Mouse (Mus musculus) heart, adult 11 months (tissue): ENCODE data around the gene Ppp1r1b.
A peak's percentile ranks its signal among the peaks of the same experiment; 100 is the strongest.

Experiments
- DNase-seq: peaks from one replicate; pipeline ENCODE4 v3.0.0; 2022

Gene Ppp1r1b

GRCm38 (mm10) chr11:98328371-98329069 is 19.7 kb upstream of the Ppp1r1b start:
- DNase-seq, result no peak

DNA sequence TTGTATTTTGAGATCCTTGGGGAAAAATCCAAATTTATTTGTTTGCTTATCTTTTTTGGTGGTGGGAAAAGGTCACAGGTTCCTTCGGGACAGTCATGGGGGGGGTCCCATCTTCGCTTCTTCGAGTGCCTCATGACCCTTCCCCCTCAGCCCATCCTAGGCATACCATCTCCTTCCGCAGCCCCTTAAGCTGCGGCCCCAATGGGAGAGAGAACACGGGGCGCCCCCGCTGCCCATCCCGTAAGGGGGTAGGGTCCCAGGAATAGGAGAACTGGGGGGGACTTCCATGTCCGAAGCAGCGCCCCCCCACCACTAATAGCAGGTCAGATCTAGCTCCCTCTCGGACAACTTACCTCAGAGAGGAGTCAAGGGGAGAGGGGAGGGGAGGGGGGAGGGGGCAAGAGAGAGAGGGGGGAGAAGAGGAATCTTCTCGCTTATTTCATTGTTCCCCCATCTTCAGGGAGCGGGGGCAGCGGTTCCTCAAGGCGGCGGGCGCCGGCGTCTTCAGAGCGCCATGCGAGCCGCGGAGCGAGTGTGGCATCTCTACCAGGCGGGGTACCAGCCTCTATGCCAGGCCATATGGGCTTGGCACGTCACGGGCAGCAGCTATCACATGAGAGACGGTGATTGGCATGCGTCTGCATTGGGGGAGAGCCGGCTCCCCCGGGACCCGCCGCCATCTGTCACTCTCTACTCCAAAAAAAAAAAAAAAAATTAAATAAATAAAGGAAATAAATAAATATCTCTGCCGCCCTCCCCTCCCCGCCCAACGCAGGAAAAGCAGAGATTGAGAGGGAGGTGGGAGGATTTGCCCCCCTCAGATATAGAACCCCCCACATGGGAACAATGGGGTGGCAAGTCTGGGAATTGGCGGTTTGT is 18.9 kb upstream of the Ppp1r1b start, which contains the start of gene Neurod2:
Gene Neurod2, minus strand, starts transcription at position 568 of the 879 bp plus-strand sequence.
- DNase-seq, result no peak

GRCm38 (mm10) chr11:98329960-98330744 is 18.1 kb upstream of the Ppp1r1b start:
- no peak for DNase-seq

DNA sequence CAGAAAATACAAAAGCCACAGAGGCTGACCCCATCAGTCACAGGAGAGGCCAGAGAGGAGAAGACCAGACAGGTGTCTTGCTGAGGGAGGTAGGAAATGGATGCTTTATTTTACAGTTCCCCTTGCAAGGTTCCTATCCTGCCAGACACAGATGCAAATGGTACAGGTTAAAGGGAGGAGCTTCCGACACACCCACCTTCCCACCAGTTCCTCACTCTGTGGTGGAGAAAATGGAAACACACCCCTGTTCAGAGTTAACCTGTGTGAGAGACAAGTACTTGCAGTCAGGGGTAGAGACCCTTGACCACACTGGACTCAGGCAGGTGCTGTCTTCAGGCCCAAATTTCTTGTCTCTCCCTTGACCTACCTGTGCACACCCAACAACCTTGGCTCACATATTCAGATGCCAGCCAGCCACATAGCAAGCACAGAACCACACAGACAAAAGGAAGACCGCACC is 17.4 kb upstream of the Ppp1r1b start:
- DNase-seq, result no peak

GRCm38 (mm10) chr11:98331401-98331800 is 16.8 kb upstream of the Ppp1r1b start:
- no peak for DNase-seq

GRCm38 (mm10) chr11:98332186-98332585 is 16.0 kb upstream of the Ppp1r1b start:
- DNase-seq, result no peak

DNA sequence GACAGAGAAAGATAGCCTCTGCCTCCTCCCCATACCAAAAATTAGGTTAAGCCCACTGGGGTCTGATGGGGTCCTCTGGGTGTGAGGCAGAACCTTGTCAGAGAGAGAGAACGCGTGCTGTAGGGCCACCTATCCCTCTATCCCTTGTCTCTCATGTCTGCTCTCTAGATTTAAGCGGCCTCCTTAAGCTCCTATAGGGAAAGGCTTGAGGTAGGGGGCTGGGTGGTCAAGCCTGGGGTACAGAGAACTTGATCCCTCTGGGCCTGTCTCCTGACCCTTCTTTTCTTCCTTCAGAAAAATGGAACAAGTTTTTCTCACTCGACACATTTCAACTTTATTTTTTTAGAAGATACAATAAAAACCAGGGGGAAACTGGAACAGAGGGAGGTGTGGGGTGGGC is 15.4 kb upstream of the Ppp1r1b start:
- DNase-seq, result no peak

GRCm38 (mm10) chr11:98333263-98333696 is 14.9 kb upstream of the Ppp1r1b start:
- no peak for DNase-seq

GRCm38 (mm10) chr11:98333981-98334741 is 14.0 kb upstream of the Ppp1r1b start:
- DNase-seq, result no peak

DNA sequence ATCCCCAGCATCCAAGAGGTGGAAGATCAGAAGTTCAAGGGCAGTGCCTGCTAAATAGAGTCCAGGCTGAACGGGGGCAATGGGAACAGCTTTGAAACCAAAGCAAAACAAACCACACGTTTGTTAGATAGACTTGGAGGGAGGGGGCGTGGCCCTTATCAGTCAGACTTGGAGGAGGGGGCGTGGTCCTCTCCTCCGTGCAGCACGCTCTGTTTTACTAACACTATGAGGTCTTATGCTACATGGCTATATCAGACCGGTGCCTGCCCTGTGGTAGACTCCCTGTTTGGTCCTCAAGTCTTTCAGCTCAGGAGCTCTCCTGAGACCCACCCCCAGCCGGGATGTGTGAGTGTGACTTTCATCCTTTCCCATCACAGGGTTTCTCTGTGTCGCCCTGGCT is 13.0 kb upstream of the Ppp1r1b start:
- DNase-seq, result no peak

- DNase-seq, result no peak
Measured at GRCm38 (mm10) chr11:98336245-98337107, 11.7 kb upstream of the Ppp1r1b start.

GRCm38 (mm10) chr11:98338507-98338961 is 9.7 kb upstream of the Ppp1r1b start:
- no peak for DNase-seq

GRCm38 (mm10) chr11:98339071-98339501 is 9.1 kb upstream of the Ppp1r1b start:
- DNase-seq, result no peak

DNA sequence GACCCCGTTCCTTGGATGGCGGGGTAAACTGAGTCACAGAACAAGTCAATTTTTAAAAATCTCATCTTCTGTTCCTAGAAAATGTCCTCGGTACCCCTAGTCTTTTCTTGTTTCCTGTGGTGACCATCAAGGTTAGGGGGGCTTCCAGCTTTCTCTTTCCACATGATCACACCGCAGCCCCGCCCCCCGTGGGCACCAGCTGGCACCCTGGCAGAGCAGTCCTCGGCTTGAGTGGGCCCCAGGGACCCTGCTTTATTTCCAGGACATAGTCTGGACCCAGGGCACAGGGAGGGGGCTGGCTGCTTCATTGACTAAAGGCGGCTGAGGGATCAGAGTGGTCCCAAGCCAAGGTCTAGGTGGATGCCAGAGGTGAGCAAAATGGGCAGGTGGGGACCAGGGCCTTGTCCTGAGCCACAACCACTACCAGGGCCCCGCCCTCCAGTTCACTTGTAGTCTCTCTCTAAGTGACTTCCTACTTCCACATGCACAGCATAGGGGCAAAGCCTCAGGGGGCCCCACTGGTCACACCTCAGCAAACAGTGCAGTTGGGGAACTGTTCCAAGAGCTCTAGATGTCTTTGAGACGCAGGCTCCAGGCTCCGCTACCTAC is 8.4 kb upstream of the Ppp1r1b start:
- no peak for DNase-seq

- DNase-seq, result no peak
Measured at GRCm38 (mm10) chr11:98340597-98340996, 7.6 kb upstream of the Ppp1r1b start.

- no peak for DNase-seq
Measured at GRCm38 (mm10) chr11:98341174-98341573, 7.0 kb upstream of the Ppp1r1b start.

- peak; percentile 98 for DNase-seq
Measured at GRCm38 (mm10) chr11:98342000-98342945, 5.9 kb upstream of the Ppp1r1b start.

- DNase-seq, result peak; percentile 95
Measured at GRCm38 (mm10) chr11:98345253-98345652, 3.0 kb upstream of the Ppp1r1b start.

DNA sequence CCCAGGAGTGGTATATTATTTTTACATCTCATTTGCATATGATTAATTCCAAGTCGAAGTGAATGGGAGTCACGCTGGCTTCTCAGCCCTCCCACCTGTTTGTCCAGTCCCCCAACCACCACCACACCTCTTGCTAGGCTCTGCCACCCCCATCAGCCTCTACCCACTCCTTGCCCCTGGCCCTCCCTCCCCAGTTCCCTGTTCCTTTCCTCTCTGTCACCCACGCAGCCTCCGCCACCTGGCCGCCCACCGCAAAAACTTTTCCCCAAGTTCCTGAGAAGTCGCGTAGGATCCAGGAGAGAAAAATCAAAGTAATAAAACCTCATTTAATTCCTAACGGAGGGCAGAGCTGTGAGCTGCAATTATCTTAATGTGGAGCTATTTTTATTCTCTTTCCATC is 2.0 kb upstream of the Ppp1r1b start:
- DNase-seq, result no peak
